Mouse (Mus musculus) right cerebral cortex, postnatal 36 days (tissue): ENCODE measurements around the gene Ssr1.

Experiments used
- DNase-seq, 2 experiments: peaks; one replicate each; pipeline ENCODE4 v3.0.0; 2022; ENCODE audit warnings: low spot score in 2 of 2, mixed read lengths in 1 of 2

Gene Ssr1

GRCm38 (mm10) chr13:37980346-37980745 is 13.7 kb downstream of the Ssr1 start:
- DNase-seq: no peak

GRCm38 (mm10) chr13:37979506-37979905 is 14.5 kb downstream of the Ssr1 start:
- DNase-seq: no peak

GRCm38 (mm10) chr13:37974731-37975130 is 19.3 kb downstream of the Ssr1 start:
- no peak for DNase-seq

GRCm38 (mm10) chr13:37974036-37974435 is 20.0 kb downstream of the Ssr1 start:
- DNase-seq: peak in 1 of 2 experiments; percentile 25

GRCm38 (mm10) chr13:37970887-37971530 is 23.0 kb downstream of the Ssr1 start:
- no peak for DNase-seq

GRCm38 (mm10) chr13:37969988-37970387 is 24.0 kb downstream of the Ssr1 start:
- no peak for DNase-seq

GRCm38 (mm10) chr13:37969337-37969736 is 24.7 kb downstream of the Ssr1 start:
- peak; percentile 77 to 81 for DNase-seq

GRCm38 (mm10) chr13:37967565-37967964 is 26.5 kb downstream of the Ssr1 start:
- DNase-seq: no peak

- DNase-seq: no peak
Observed at GRCm38 (mm10) chr13:37967052-37967437, 27.0 kb downstream of the Ssr1 start.

GRCm38 (mm10) chr13:37966256-37967051 is 27.6 kb downstream of the Ssr1 start:
- no peak for DNase-seq

GRCm38 (mm10) chr13:37965126-37965914 is 28.7 kb downstream of the Ssr1 start:
- no peak for DNase-seq

GRCm38 (mm10) chr13:37964128-37965087 is 29.6 kb downstream of the Ssr1 start:
- no peak for DNase-seq

GRCm38 (mm10) chr13:37963354-37964007 is 30.5 kb downstream of the Ssr1 start:
- peak in 1 of 2 experiments; percentile 60 for DNase-seq

- DNase-seq: no peak
Observed at GRCm38 (mm10) chr13:37962541-37962940, 31.5 kb downstream of the Ssr1 start.

- no peak for DNase-seq
Observed at GRCm38 (mm10) chr13:37959936-37960335, 34.1 kb downstream of the Ssr1 start.

- DNase-seq: no peak
Observed at GRCm38 (mm10) chr13:37959239-37959907, 34.6 kb downstream of the Ssr1 start.

- no peak for DNase-seq
Observed at GRCm38 (mm10) chr13:37958498-37959238, 35.3 kb downstream of the Ssr1 start.

- DNase-seq: no peak
Observed at GRCm38 (mm10) chr13:37954318-37954717, 39.7 kb downstream of the Ssr1 start.

- no peak for DNase-seq
Observed at GRCm38 (mm10) chr13:37952981-37953380, 41.0 kb downstream of the Ssr1 start.
